Mouse (Mus musculus): ENCODE results near the gene Mbd4. TPM values are rescaled to one million over a fixed set of nuclear protein-coding genes. Genes with fewer than 3 reads are reported as not detected.
"Not testable (repeated sequence)": the region's sequence is repeated elsewhere in the genome, so short reads cannot be mapped to it uniquely, and the experiment has no call there.

Gene Mbd4
- total and polyA plus RNA-seq, 2 experiments from 2014 or later: 5.2 to 5.8 TPM

- no peak for DNase-seq (ENCODE audit: low spot score)
- Histone ChIP-seq H3K4me3 (ENCODE audit: low read depth, low read length) (no peak overlapping the region), H3K27me3 (ENCODE audit: insufficient read depth, low read length) (no peaks in the 10 kb centered on the region), H3K36me3 (ENCODE audit: insufficient read depth, low read length) (peaks cover 25% of the 10 kb centered on the region), H3K9ac (replicated peaks; ENCODE audit: low read length, poor library complexity, severe bottlenecking) (no peak overlapping the region), H3K27ac (ENCODE audit: low read depth, low read length) (no peak overlapping the region), H3K4me2 (ENCODE audit: low read depth, low read length, poor library complexity, severe bottlenecking) (no peak overlapping the region), H3K4me1 (ENCODE audit: insufficient read depth, low read length) (no peaks in the 10 kb centered on the region), H3K9me3 (ENCODE audit: low read length) (no peaks in the 10 kb centered on the region)
- no peak for ATAC-seq (ENCODE audit: low FRiP score)
- TF ChIP-seq CTCF (IDR thresholded peaks at IDR 0.05): no peak
- 80% methylated on average over 4 of the region's 4 CpGs for WGBS
Measured at GRCm38 (mm10) chr6:115886894-115887293, 33.7 kb upstream of the Mbd4 start.

DNA sequence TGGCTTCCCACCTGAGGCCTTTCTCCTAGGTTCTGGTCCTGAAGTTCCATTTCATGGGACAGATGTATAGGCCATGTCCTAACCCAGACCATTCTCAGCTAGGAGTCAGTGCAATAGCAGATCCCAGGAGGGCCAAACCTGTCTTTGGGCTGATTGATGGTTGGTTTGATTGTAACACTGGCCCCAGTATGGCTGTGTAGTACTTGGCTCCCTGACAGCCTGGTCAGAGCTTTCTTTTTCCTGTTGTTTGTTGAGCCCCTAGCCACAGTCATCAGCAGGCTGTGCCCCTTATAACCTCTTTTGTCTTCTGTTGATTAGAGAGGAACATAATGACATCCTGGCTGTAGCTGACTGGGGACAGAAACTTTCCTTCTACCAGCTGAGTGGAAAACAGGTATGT is 30.8 kb upstream of the Mbd4 start:
- Histone ChIP-seq H3K4me1 (ENCODE audit: insufficient read depth, low read length) (no peaks in the 10 kb centered on the region), H3K9me3 (ENCODE audit: low read length) (no peaks in the 10 kb centered on the region), H3K36me3 (ENCODE audit: insufficient read depth, low read length) (peaks cover 34% of the 10 kb centered on the region), H3K27ac (ENCODE audit: low read depth, low read length) (no peak overlapping the region), H3K9ac (replicated peaks; ENCODE audit: low read length, poor library complexity, severe bottlenecking) (no peak overlapping the region), H3K27me3 (ENCODE audit: insufficient read depth, low read length) (no peaks in the 10 kb centered on the region), H3K4me2 (ENCODE audit: low read depth, low read length, poor library complexity, severe bottlenecking) (no peak overlapping the region), H3K4me3 (ENCODE audit: low read depth, low read length) (no peak overlapping the region)
- DNase-seq (ENCODE audit: low spot score): no peak
- no peak for ATAC-seq (ENCODE audit: low FRiP score)
- no peak for TF ChIP-seq CTCF (IDR thresholded peaks at IDR 0.05)

DNA sequence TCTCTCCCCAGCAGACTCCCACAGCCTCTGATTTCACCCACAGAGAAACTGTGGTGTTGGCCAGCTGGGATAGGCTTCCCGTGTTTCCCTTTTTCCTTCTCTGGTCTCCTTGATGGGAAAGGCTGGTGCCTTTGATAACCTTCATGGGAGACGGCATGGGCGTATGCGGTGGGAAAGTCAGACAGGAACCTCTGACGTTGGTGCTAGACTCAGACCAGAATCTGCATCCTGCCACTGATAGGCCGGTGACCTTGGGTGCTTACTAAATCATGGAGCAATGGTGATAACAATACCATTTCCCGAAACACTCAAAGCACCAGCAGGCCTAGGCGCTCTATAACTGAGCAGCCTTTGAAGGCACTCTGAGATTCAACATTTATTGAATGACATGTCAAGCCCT is 27.6 kb upstream of the Mbd4 start:
- H3K4me1 ChIP-seq (ENCODE audit: insufficient read depth, low read length): no peaks in the 10 kb centered on the region
- no peaks in the 10 kb centered on the region for H3K9me3 ChIP-seq (ENCODE audit: low read length)
- H3K4me2 ChIP-seq (ENCODE audit: low read depth, low read length, poor library complexity, severe bottlenecking): no peak overlapping the region
- no peak overlapping the region for H3K9ac ChIP-seq (replicated peaks; ENCODE audit: low read length, poor library complexity, severe bottlenecking)
- H3K27me3 ChIP-seq (ENCODE audit: insufficient read depth, low read length): no peaks in the 10 kb centered on the region
- ATAC-seq (ENCODE audit: low FRiP score) (no peak), DNase-seq (ENCODE audit: low spot score) (no peak)
- TF ChIP-seq CTCF (IDR thresholded peaks at IDR 0.05): no peak
- peaks cover 43% of the 10 kb centered on the region for H3K36me3 ChIP-seq (ENCODE audit: insufficient read depth, low read length)
- no peak overlapping the region for H3K4me3 ChIP-seq (ENCODE audit: low read depth, low read length)
- H3K27ac ChIP-seq (ENCODE audit: low read depth, low read length): no peak overlapping the region
- 88% methylated on average over 8 of the region's 8 CpGs for WGBS

DNA sequence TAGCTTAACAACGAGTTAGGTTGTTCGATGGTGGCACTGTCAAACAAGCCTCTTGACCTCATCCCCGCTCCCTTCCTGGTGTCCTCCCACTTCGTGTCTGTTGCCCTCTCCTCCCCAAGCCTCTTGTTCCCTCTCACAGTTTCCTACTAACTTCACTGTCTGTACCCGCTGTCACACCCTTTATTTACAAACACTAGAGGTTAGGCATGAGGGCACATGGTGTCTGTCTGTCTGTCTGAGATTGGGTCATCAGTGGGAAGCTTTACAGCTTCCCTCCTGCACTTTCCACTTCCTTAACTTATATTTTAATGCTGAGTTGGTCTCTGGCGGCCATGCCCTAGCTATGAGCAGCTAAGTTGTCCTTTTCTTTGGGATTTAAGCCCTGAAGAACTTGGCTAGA is 26.6 kb upstream of the Mbd4 start:
- 83% methylated on average over 6 of the region's 6 CpGs for WGBS
- H3K4me2 ChIP-seq (ENCODE audit: low read depth, low read length, poor library complexity, severe bottlenecking): no peak overlapping the region
- no peak overlapping the region for H3K9ac ChIP-seq (replicated peaks; ENCODE audit: low read length, poor library complexity, severe bottlenecking)
- ATAC-seq (ENCODE audit: low FRiP score) (no peak), DNase-seq (ENCODE audit: low spot score) (no peak)
- no peak overlapping the region for H3K4me3 ChIP-seq (ENCODE audit: low read depth, low read length)
- H3K9me3 ChIP-seq (ENCODE audit: low read length): no peaks in the 10 kb centered on the region
- TF ChIP-seq CTCF (IDR thresholded peaks at IDR 0.05): no peak
- peaks cover 49% of the 10 kb centered on the region for H3K36me3 ChIP-seq (ENCODE audit: insufficient read depth, low read length)
- no peak overlapping the region for H3K27ac ChIP-seq (ENCODE audit: low read depth, low read length)
- H3K27me3 ChIP-seq (ENCODE audit: insufficient read depth, low read length): no peaks in the 10 kb centered on the region
- H3K4me1 ChIP-seq (ENCODE audit: insufficient read depth, low read length): no peaks in the 10 kb centered on the region

DNA sequence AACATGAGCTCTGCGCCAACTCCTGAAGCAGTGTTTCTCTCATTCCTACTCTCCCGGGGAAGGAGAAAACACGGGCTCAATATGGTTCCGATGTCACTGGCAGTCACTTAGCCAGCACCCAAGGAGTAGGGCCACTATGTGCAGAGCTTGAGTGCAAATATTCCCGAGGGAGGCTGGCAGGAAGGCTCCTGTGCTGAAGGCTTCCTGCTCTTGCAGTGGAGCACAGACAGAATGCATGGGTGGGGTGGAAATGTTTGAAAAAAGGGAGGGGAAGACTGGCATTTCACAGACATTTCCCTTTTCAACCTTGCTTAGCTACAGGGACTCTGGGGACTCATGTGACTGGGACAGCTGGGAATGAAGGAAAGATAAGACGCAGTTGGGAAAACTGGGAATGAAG is 25.5 kb upstream of the Mbd4 start:
- Histone ChIP-seq H3K27me3 (ENCODE audit: insufficient read depth, low read length) (no peaks in the 10 kb centered on the region), H3K36me3 (ENCODE audit: insufficient read depth, low read length) (peaks cover 44% of the 10 kb centered on the region), H3K4me1 (ENCODE audit: insufficient read depth, low read length) (no peaks in the 10 kb centered on the region), H3K4me2 (ENCODE audit: low read depth, low read length, poor library complexity, severe bottlenecking) (no peak overlapping the region), H3K4me3 (ENCODE audit: low read depth, low read length) (no peak overlapping the region), H3K27ac (ENCODE audit: low read depth, low read length) (no peak overlapping the region), H3K9ac (replicated peaks; ENCODE audit: low read length, poor library complexity, severe bottlenecking) (no peak overlapping the region), H3K9me3 (ENCODE audit: low read length) (no peaks in the 10 kb centered on the region)
- ATAC-seq (ENCODE audit: low FRiP score) (no peak), DNase-seq (ENCODE audit: low spot score) (no peak)
- 87% methylated on average over 6 of the region's 6 CpGs for WGBS
- no peak for TF ChIP-seq CTCF (IDR thresholded peaks at IDR 0.05)

- no peak overlapping the region for H3K9ac ChIP-seq (replicated peaks; ENCODE audit: low read length, poor library complexity, severe bottlenecking)
- ATAC-seq (ENCODE audit: low FRiP score): no peak
- H3K4me3 ChIP-seq (ENCODE audit: low read depth, low read length): no peak overlapping the region
- no peak overlapping the region for H3K4me2 ChIP-seq (ENCODE audit: low read depth, low read length, poor library complexity, severe bottlenecking)
- 95% methylated on average over 2 of the region's 2 CpGs for WGBS
- no peaks in the 10 kb centered on the region for H3K9me3 ChIP-seq (ENCODE audit: low read length)
- no peaks in the 10 kb centered on the region for H3K27me3 ChIP-seq (ENCODE audit: insufficient read depth, low read length)
- DNase-seq (ENCODE audit: low spot score): no peak
- no peak overlapping the region for H3K27ac ChIP-seq (ENCODE audit: low read depth, low read length)
- no peak for TF ChIP-seq CTCF (IDR thresholded peaks at IDR 0.05)
- H3K4me1 ChIP-seq (ENCODE audit: insufficient read depth, low read length): no peaks in the 10 kb centered on the region
- peaks cover 37% of the 10 kb centered on the region for H3K36me3 ChIP-seq (ENCODE audit: insufficient read depth, low read length)
Measured at GRCm38 (mm10) chr6:115877239-115877638, 24.1 kb upstream of the Mbd4 start.

DNA sequence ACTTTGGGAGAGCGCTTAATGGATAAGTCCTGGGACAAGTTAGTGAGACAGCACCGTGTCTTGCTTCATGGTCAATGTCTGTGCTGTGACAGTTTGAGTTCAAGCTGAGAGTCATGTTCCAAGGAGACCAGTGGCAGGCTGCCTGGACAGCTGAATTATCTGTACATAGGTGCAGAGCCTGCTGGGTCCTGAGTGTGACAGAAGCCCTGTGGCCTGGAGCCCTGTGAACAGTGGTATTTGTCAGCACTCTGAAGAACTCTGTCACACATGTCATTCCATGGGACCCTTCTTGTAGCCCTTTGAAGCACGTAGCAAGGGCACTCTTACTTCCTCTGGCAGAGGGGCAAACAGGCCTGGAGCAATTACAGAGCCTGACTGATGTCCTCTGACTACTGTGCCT is 18.1 kb upstream of the Mbd4 start:
- H3K4me1 ChIP-seq (ENCODE audit: insufficient read depth, low read length); H3K36me3 ChIP-seq (ENCODE audit: insufficient read depth, low read length); H3K4me3 ChIP-seq (ENCODE audit: low read depth, low read length); H3K27ac ChIP-seq (ENCODE audit: low read depth, low read length); H3K9me3 ChIP-seq (ENCODE audit: low read length); ATAC-seq (ENCODE audit: low FRiP score); H3K4me2 ChIP-seq (ENCODE audit: low read depth, low read length, poor library complexity, severe bottlenecking); DNase-seq (ENCODE audit: low spot score); H3K9ac ChIP-seq (replicated peaks; ENCODE audit: low read length, poor library complexity, severe bottlenecking); H3K27me3 ChIP-seq (ENCODE audit: insufficient read depth, low read length): not testable (repeated sequence)
- no CpG with 5 or more reads among the region's 3 CpGs for WGBS

GRCm38 (mm10) chr6:115867157-115867556 is 14.0 kb upstream of the Mbd4 start:
- not testable (repeated sequence) for H3K4me1 ChIP-seq (ENCODE audit: insufficient read depth, low read length); H3K9me3 ChIP-seq (ENCODE audit: low read length); H3K27ac ChIP-seq (ENCODE audit: low read depth, low read length); DNase-seq (ENCODE audit: low spot score); H3K27me3 ChIP-seq (ENCODE audit: insufficient read depth, low read length); H3K4me3 ChIP-seq (ENCODE audit: low read depth, low read length); ATAC-seq (ENCODE audit: low FRiP score); H3K4me2 ChIP-seq (ENCODE audit: low read depth, low read length, poor library complexity, severe bottlenecking); H3K9ac ChIP-seq (replicated peaks; ENCODE audit: low read length, poor library complexity, severe bottlenecking)
- WGBS: no CpG with 5 or more reads among the region's 3 CpGs
- peaks cover 12% of the 10 kb centered on the region; the same call in 1 of the 2 replicates for H3K36me3 ChIP-seq (ENCODE audit: insufficient read depth, low read length)
